Mouse (Mus musculus): Measurements from ENCODE around the gene Nhp2. TPM values are rescaled to one million over a fixed set of nuclear protein-coding genes. Genes with fewer than 3 reads are reported as not detected.
A peak's percentile ranks its signal among the peaks of the same experiment; 100 is the strongest.

Nhp2 gene
- total and polyA plus RNA-seq, 3 experiments: 649 to 6,489 (median 739) TPM

- Histone ChIP-seq H3K27me3 (ENCODE audit: control insufficient read depth in 1 of 2, insufficient read depth in 2 of 2, low read length in 2 of 2) (no peaks in the 10 kb centered on the region), H3K9me3 (replicated peaks; ENCODE audit: insufficient read depth, low read length) (no peaks in the 10 kb centered on the region), H3K36me3 (ENCODE audit: control insufficient read depth in 1 of 2, insufficient read depth in 2 of 2, low read length in 2 of 2) (peaks cover 34 to 43% of the 10 kb centered on the region in 2 experiments), H3K9ac (ENCODE audit: control insufficient read depth, low read depth, low read length, poor library complexity, severe bottlenecking) (no peak overlapping the region), H3K27ac (ENCODE audit: control insufficient read depth, low read depth, low read length) (0 out of 2 replicates have a peak overlapping the region, but pooled peaks have one; percentile 9), H3K79me2 (ENCODE audit: control insufficient read depth, insufficient read depth, low read length, poor library complexity) (no peaks in the 10 kb centered on the region; the same call in 1 of the 2 replicates), H3K4me1 (ENCODE audit: control insufficient read depth in 1 of 2, insufficient read depth in 2 of 2, low read length in 2 of 2) (peaks cover 2 to 3% of the 10 kb centered on the region in 2 experiments; a peak in 2 of 4 replicates), H3K4me3 (ENCODE audit: control insufficient read depth in 1 of 2, insufficient read depth in 1 of 2, low read depth in 2 of 2, low read length in 2 of 2) (no peak overlapping the region)
- peak; percentile 62 for DNase-seq (ENCODE audit: low read depth, low spot score)
- TF ChIP-seq BHLHE40 (IDR thresholded peaks at IDR 0.05; ENCODE audit: borderline replicate concordance, low read depth, low read length) (0 out of 2 replicates have a peak, but pooled peaks have one; percentile 28), JUND (IDR thresholded peaks at IDR 0.05; ENCODE audit: low read depth, low read length) (no peak), SMC3 (IDR thresholded peaks at IDR 0.05; ENCODE audit: low read depth, low read length) (no peak; the same call in 1 of the 2 replicates), KAT2A (conservative IDR thresholded peaks at IDR 0.05; ENCODE audit: low read depth, low read length) (no peak), NRF1 (IDR thresholded peaks at IDR 0.05; ENCODE audit: insufficient read depth, low read depth, low read length, poor library complexity, severe bottlenecking) (no peak), CTCF (IDR thresholded peaks at IDR 0.05 in 2 of 3, conservative IDR thresholded peaks at IDR 0.05 in 1 of 3; ENCODE audit: control insufficient read depth in 1 of 3, insufficient read depth in 1 of 3, low read depth in 2 of 3, low read length in 3 of 3, poor library complexity in 1 of 3, severe bottlenecking in 1 of 3) (no peak), TAL1 (IDR thresholded peaks at IDR 0.05; ENCODE audit: low read length) (no peak), TCF12 (IDR thresholded peaks at IDR 0.05; ENCODE audit: low read depth, low read length) (no peak), POLR2AphosphoS5 (IDR thresholded peaks at IDR 0.05; ENCODE audit: borderline replicate concordance, low read depth, low read length) (no peak; the same call in 1 of the 2 replicates), SIN3A (IDR thresholded peaks at IDR 0.05; ENCODE audit: low read length) (no peak), ZNF384 (IDR thresholded peaks at IDR 0.05; ENCODE audit: low read depth, low read length) (no peak), CHD2 (IDR thresholded peaks at IDR 0.05; ENCODE audit: low read length) (no peak), MYC (IDR thresholded peaks at IDR 0.05; ENCODE audit: low read depth, low read length) (no peak), NELFE (IDR thresholded peaks at IDR 0.05; ENCODE audit: low read depth, low read length) (no peak; the same call in 1 of the 2 replicates), GABPA (IDR thresholded peaks at IDR 0.05; ENCODE audit: low read depth, low read length) (no peak), MAX (IDR thresholded peaks at IDR 0.05; ENCODE audit: low read length) (no peak), ETS1 (IDR thresholded peaks at IDR 0.05; ENCODE audit: low read depth, low read length) (0 out of 2 replicates have a peak, but pooled peaks have one; percentile 5), MEF2A (IDR thresholded peaks at IDR 0.05; ENCODE audit: extremely low read depth, insufficient replicate concordance, low read depth, low read length, poor library complexity, severe bottlenecking) (no peak), RCOR1 (IDR thresholded peaks at IDR 0.05; ENCODE audit: low read depth, low read length) (no peak), ZMIZ1 (IDR thresholded peaks at IDR 0.05; ENCODE audit: low read depth, low read length) (no peak), USF2 (IDR thresholded peaks at IDR 0.05; ENCODE audit: borderline replicate concordance in 1 of 2, insufficient read depth in 1 of 2, low read depth in 1 of 2, low read length in 2 of 2) (0 out of 4 replicates have a peak, but pooled peaks of 1 of the 2 experiments have one; percentile 27), MYB (IDR thresholded peaks at IDR 0.05; ENCODE audit: low read depth, low read length) (peak; percentile 32; the same call in 1 of the 2 replicates), POLR2AphosphoS2 (IDR thresholded peaks at IDR 0.05; ENCODE audit: low read length) (peak; percentile 21), EP300 (IDR thresholded peaks at IDR 0.05; ENCODE audit: low read depth in 1 of 2, low read length in 2 of 2) (no peak), MXI1 (IDR thresholded peaks at IDR 0.05; ENCODE audit: low read depth, low read length) (no peak), POLR2A (IDR thresholded peaks at IDR 0.05; ENCODE audit: control insufficient read depth in 1 of 2, insufficient read depth in 1 of 2, low read depth in 1 of 2, low read length in 2 of 2, poor library complexity in 1 of 2) (peak in 1 of 2 experiments; percentile 15; a peak in 1 of 4 replicates), USF1 (IDR thresholded peaks at IDR 0.05; ENCODE audit: low read depth, low read length) (peak; percentile 39; the same call in 1 of the 2 replicates)
Observed at GRCm38 (mm10) chr11:51595459-51596083, 24.0 kb upstream of the Nhp2 start.

Data from MEL (cell line).